Mouse (Mus musculus) heart, embryonic 10.5 days (tissue): ENCODE data around the gene Fstl5. TPM values are rescaled to one million over a fixed set of nuclear protein-coding genes. Genes with fewer than 3 reads are reported as not detected.

ENCODE experiments used
- DNase-seq: peaks from one replicate; pipeline ENCODE4 v3.0.0-alpha.2; 2017; ENCODE audit warnings: low spot score
- H3K27ac ChIP-seq: fragments of 300-500 bp; sonication (generic); 2 replicates; pipeline ENCODE4 v1.5.1; 2016; ENCODE audit warnings: mild to moderate bottlenecking
- H3K27me3 ChIP-seq: fragments of 300-500 bp; sonication (generic); 2 replicates; pipeline ENCODE4 v1.6.1; 2016; ENCODE audit warnings: mild to moderate bottlenecking; ENCODE audit not compliant: poor library complexity, insufficient read depth, severe bottlenecking
- H3K36me3 ChIP-seq: fragments of 300-500 bp; sonication (generic); 2 replicates; pipeline ENCODE4 v1.6.1; 2016; ENCODE audit warnings: mild to moderate bottlenecking, moderate library complexity
- H3K4me1 ChIP-seq: fragments of 300-500 bp; sonication (generic); 2 replicates; pipeline ENCODE4 v1.6.1; 2016; ENCODE audit warnings: mild to moderate bottlenecking
- H3K4me3 ChIP-seq: fragments of 300-500 bp; sonication (generic); 2 replicates; pipeline ENCODE4 v1.5.1; 2016; ENCODE audit warnings: mild to moderate bottlenecking, moderate library complexity
- H3K9me3 ChIP-seq: fragments of 300-500 bp; sonication (generic); 2 replicates; pipeline ENCODE4 v1.6.1; 2016; ENCODE audit warnings: mild to moderate bottlenecking, moderate library complexity
- WGBS: fragments of 180-500 bp; shearing (Covaris S2); methylation state at CpG from one replicate; pipeline ENCODE4 v1.1.7; 2016; 5-methylcytosine and 5-hydroxymethylcytosine counted together
- polyA plus RNA-seq: library from polyadenylated mRNA; unstranded; fragments of >200 nt; fragmentation: Nextera tagmentation; extraction: Ambion mirVana; gene quantifications from 2 replicates; pipeline ENCODE4 v1.2.1, GENCODE M21; 2016

Gene Fstl5
- polyA plus RNA-seq, 1 experiment from 2014 or later = not detected

DNA sequence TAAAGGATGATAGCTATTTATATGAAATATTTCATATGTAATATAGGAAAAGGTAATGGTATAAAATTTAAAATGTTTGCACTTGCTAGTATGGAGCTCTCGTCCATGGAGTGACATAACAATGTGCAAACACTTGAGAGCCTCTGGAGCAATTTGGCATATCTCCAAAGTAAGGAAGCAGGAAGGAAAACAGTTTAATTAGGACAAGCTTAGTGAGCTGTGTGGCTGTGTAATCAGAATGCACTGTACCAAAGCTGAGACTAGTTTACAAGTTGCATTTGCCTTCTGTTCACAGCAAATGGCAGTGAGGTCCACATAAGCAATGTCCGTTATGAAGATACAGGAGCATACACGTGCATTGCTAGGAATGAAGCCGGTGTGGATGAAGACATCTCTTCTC is 519.1 kb downstream of the Fstl5 start:
- Histone ChIP-seq H3K9me3 (no peaks in the 10 kb centered on the region), H3K27me3 (no peaks in the 10 kb centered on the region), H3K27ac (no peak overlapping the region), H3K36me3 (no peaks in the 10 kb centered on the region), H3K4me1 (no peaks in the 10 kb centered on the region), H3K4me3 (no peak overlapping the region)
- 72% methylated on average over 4 of the region's 4 CpGs for WGBS
- no peak for DNase-seq

DNA sequence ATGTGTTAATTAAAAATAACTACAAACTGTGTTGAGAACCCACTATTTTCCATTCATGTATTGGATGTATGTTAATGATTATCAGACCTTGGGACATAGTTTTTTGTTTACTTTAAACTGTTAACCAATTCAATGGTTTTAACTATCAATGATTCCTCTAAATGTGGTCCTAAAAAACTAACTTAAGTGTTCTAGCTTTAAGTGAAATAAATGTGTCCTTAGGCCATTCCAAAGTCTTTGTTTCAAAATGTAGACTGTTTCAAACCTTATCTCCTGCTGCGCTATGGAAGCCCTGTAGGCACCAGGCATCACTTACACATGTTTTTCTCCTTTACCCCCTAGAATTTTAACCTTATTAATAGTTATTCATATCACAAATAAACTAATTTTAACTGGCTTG is 546.0 kb downstream of the Fstl5 start:
- WGBS = 93% methylated on average over 1 of the region's 1 CpGs
- H3K9me3 ChIP-seq = no peaks in the 10 kb centered on the region
- H3K36me3 ChIP-seq = no peaks in the 10 kb centered on the region
- no peaks in the 10 kb centered on the region for H3K27me3 ChIP-seq
- no peaks in the 10 kb centered on the region for H3K4me1 ChIP-seq
- no peak for DNase-seq
- H3K27ac ChIP-seq = no peak overlapping the region
- H3K4me3 ChIP-seq = no peak overlapping the region

DNA sequence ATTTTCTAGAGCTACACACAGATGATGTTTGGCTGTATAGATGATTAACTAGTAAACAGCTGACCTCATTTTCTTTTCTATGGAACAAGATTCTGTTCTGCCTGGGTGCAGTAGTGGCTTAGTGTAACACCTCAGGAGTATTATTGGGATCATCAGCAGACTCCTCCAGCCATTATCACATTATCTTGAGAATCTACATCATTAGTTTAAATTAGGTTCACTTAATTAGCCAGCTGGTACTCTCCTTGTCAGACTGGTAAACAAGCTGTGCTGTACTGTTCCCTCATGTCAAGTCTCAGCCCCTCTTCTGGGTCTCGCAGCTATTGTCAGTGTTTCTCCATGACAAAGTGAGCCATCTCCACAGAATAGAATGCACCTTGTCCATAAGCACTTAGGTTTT is 580.2 kb downstream of the Fstl5 start:
- no peak overlapping the region for H3K4me3 ChIP-seq
- H3K9me3 ChIP-seq = no peaks in the 10 kb centered on the region
- no peak for DNase-seq
- H3K27me3 ChIP-seq = no peaks in the 10 kb centered on the region
- no peaks in the 10 kb centered on the region for H3K4me1 ChIP-seq
- no peak overlapping the region for H3K27ac ChIP-seq
- H3K36me3 ChIP-seq = no peaks in the 10 kb centered on the region
- 84% methylated on average over 1 of the region's 1 CpGs for WGBS

DNA sequence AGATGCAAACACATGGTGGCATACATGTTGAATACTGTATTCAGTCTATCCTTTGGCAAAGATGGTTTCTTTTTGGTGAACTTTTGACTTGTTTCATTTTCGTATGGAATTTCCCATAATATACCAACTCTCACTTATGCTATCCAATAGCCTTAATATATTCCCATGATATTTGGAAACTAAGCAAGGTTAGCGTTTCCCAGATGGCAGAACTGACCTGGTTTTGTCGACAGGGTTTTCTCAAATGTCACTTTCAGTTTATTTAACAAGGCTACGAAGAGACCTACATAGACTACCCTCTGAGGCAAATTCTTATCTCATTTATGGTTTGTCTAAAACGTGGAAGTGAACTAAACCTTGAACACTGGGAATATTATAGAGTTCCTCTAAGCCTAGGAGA is 596.8 kb downstream of the Fstl5 start:
- H3K27me3 ChIP-seq = no peaks in the 10 kb centered on the region
- H3K9me3 ChIP-seq = no peaks in the 10 kb centered on the region
- no peaks in the 10 kb centered on the region for H3K4me1 ChIP-seq
- WGBS = 67% methylated on average over 5 of the region's 5 CpGs
- no peak for DNase-seq
- no peak overlapping the region for H3K4me3 ChIP-seq
- no peaks in the 10 kb centered on the region for H3K36me3 ChIP-seq
- no peak overlapping the region for H3K27ac ChIP-seq

DNA sequence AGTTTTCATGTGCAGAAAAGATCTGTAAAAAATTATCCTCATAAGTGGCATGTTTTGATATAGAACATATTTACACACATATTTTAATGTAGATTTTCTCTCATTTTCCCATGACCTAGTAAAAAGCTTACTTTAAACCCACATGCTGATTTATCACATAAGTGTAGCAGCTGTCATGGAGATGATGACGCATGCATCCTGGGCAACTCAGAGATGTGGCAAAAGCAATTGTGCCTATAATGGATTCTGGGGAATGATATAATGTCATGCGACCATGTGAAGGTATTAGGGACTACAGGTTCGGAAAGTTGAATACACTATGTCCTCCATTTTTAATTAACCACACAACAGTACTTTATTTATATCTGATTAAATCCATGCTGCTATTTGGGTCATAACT is 601.9 kb downstream of the Fstl5 start:
- H3K27me3 ChIP-seq = no peaks in the 10 kb centered on the region
- H3K4me3 ChIP-seq = no peak overlapping the region
- no peak overlapping the region for H3K27ac ChIP-seq
- 89% methylated on average over 3 of the region's 3 CpGs for WGBS
- no peak for DNase-seq
- H3K4me1 ChIP-seq = no peaks in the 10 kb centered on the region
- H3K36me3 ChIP-seq = no peaks in the 10 kb centered on the region
- H3K9me3 ChIP-seq = no peaks in the 10 kb centered on the region

DNA sequence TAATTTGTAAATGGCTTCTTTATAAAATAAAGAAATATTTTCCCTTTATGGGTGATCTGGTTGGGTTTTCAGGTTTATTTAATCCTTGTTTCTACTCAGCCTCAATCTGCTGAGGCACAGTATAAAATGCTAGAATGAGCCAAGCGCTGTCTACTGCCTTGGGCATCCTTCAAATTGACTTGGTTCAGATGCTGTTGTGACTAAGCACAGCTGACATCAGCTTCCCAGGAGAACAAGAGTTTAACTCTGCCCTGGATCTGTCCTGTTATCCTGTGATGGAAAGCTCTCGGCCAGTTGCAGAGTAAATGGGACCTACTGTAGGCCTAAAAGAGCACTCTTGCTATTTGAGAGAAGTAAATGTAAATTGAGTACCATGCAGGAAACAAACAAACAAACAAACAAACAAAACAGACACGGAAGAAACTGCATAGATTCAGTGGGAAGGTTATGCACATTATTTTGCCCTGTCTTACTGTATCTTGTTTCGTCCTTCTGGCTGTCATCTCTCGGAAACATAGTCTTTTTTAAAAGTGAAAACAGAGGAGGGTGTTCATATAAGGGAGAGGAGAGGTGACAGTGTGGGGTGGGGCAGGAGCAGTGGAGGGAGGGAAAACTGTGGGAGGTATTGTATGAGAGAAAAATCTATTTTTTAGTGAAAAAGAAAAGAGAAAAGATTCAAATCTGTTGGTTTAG is 605.9 kb downstream of the Fstl5 start:
- Histone ChIP-seq H3K27ac (no peak overlapping the region), H3K9me3 (no peaks in the 10 kb centered on the region), H3K36me3 (no peaks in the 10 kb centered on the region), H3K27me3 (no peaks in the 10 kb centered on the region), H3K4me1 (no peaks in the 10 kb centered on the region), H3K4me3 (no peak overlapping the region)
- DNase-seq = no peak
- 76% methylated on average over 5 of the region's 5 CpGs for WGBS

DNA sequence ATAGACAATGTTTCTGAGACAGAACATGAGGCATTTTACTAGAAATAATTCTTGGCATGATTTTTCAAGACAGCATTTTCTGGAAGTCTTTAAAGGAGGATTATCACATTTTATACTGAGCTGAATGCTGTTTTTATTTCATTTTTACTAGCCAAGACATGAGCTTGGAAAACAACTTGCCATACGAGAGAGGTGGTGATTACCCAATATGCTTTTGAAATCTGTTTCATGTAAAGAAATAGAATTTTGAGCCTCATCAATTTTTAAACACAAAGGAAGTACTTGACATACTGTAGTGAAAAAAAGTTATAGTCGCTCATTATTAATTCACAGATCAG is 606.4 kb downstream of the Fstl5 start:
- WGBS = 72% methylated on average over 2 of the region's 2 CpGs

DNA sequence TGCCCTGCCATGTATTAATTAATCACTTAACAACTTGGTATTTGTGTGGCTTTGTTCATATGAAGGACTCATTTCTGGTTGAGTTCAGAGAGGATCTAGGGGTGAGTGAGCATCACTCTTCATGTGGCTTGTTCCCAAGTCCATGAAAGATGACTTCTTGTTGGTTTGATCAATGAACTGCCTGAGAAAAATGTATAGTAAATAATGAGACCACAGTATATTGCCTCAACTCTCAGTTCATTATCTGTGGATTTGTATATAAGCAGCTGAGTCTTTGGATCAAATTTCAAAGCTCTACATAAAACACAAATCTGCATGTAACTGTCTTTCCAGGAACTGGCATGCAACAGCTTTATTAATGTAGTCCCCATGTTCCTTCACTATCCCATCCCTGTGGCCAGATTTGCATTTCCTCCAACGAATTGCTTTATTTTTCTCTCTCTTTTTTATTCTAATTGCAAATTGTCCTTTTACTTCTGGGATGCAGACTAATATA is 623.1 kb downstream of the Fstl5 start:
- Histone ChIP-seq H3K36me3 (no peaks in the 10 kb centered on the region), H3K27ac (no peak overlapping the region), H3K27me3 (no peaks in the 10 kb centered on the region), H3K4me3 (no peak overlapping the region), H3K4me1 (no peaks in the 10 kb centered on the region), H3K9me3 (no peaks in the 10 kb centered on the region)
- 68% methylated on average over 1 of the region's 1 CpGs for WGBS
- DNase-seq = no peak

More for the DNA sequence above, 606.4 kb downstream of the Fstl5 start:
- H3K9me3 ChIP-seq = no peaks in the 10 kb centered on the region
- DNase-seq = no peak
- no peaks in the 10 kb centered on the region for H3K36me3 ChIP-seq
- no peak overlapping the region for H3K27ac ChIP-seq
- no peaks in the 10 kb centered on the region for H3K27me3 ChIP-seq
- H3K4me3 ChIP-seq = no peak overlapping the region
- no peaks in the 10 kb centered on the region for H3K4me1 ChIP-seq

DNA sequence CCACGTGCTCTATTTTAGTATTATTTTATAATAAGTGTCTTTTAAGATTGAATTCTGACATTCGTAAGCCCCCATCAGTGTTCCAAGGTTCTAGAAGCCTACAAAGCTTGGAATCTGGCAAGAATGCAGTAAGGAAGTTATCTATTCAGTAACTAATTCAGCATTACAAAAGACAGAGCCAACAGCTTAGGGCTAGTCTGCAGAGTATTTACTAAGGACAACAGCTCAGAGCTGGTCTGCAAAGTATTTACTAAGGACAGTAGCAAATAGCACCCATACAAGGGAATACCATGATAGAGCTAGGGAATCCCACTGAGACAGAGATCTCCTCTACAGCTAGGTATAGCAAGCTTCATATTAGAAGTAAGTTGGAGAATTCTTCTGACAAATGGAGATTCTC is 665.2 kb downstream of the Fstl5 start:
- H3K9me3 ChIP-seq = no peaks in the 10 kb centered on the region
- no peaks in the 10 kb centered on the region for H3K36me3 ChIP-seq
- no peak for DNase-seq
- H3K4me1 ChIP-seq = no peaks in the 10 kb centered on the region
- H3K4me3 ChIP-seq = no peak overlapping the region
- H3K27me3 ChIP-seq = no peaks in the 10 kb centered on the region
- H3K27ac ChIP-seq = no peak overlapping the region
- WGBS = 76% methylated on average over 2 of the region's 2 CpGs

Other genes starting within 250 kb of the Fstl5 start
- gene Golim4, start 117.3 kb upstream of the Fstl5 start, polyA plus RNA-seq = 43.3 and 50.2 TPM in 2 replicates